Mouse (Mus musculus) kidney, postnatal 25 days (tissue): ENCODE results near the gene Nat9.

Experiments used
- DNase-seq, 2 experiments: peaks; one replicate each; pipeline ENCODE4 v3.0.0; 2021; ENCODE audit warnings: mixed read lengths in 2 of 2

The Nat9 gene

DNA sequence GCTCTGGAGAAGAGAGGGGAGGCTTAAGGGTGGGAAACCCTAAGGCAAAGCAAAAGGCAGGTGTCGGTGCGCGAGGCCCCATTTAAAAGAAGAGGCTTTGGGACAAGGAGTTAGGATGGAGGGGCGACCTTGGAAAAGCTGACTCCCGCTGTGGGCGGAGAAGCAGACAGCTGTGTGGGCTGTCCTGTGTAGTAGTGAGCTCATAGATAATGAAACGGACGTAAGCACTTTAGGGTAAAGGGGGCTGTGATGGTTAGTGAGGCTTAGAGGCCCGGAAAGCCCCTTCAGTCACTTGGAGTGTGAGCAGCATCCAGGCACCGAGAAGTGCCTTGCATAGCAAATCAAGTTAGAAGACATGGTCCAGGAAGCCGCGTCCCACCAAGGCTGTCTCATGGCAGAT, at the start of gene Nat9:
Gene Nat9, minus strand, starts transcription at position 167 of the 400 bp plus-strand sequence.
- no peak for DNase-seq

DNA sequence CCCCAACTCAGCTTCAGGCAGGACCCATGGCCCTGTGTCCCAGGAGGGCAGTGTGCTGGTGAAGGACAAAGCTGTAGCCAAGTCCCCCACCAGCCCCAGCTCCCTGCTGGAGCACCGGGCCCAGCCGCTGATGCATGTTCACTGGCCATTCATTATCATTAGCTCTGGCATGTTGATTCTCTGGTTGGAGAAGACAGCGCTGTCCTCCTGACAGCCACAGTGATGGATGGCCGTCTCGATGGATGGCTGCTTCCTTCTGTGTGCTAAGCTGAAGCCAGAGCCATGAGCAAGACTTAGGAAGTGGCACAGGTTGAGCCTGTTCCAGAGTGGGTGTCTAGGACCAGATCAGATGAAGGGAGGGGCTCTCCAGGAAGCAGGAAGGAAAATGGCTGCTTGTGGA, 48.9 kb upstream of the Nat9 start:
- DNase-seq, result no peak

GRCm38 (mm10) chr11:115234320-115235044, 46.8 kb upstream of the Nat9 start:
- DNase-seq, result peak in 1 of 2 experiments; percentile 57

- DNase-seq, result no peak
These were observed 46.0 kb upstream of the Nat9 start for GRCm38 (mm10) chr11:115233526-115234290.

GRCm38 (mm10) chr11:115232889-115233288, 45.2 kb upstream of the Nat9 start:
- DNase-seq, result no peak

GRCm38 (mm10) chr11:115231924-115232323, 44.3 kb upstream of the Nat9 start:
- no peak for DNase-seq

DNA sequence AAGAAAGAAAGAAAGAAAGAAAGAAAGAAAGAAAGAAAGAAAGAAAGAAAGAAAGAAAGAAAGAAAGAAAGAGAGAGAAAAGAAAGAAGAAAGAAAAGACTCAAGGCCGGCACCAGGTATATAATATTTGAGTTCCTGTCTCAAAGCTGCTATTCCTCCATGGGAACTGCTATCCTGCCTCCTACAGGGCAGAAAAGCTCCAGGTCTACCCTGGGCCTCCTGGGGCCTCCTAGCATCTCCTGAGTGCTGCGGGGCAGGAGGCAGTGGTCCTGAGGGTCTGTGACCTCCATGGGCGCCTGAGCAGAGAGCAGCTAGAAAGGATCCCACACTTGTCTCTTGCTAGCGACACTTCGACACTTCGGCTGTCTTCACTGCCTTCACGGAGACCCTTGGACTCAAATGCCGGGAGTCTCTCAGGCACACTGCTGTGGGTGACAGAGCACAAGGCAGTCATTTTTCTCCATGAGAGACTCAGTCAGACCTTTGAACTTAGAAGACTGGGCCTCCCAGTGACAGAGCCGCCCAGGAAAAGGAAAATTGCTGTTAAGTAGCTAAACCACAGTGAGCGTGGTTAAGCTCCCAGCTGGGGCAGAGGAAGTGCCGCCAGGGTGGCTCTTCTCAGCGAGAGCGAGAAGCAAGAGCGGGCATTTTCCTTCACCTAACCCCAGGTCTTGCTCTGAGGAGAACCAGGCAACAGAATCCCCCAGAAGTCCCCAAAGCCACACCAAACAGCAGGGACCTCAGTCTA, 43.7 kb upstream of the Nat9 start:
- peak; percentile 53 to 76 for DNase-seq

- no peak for DNase-seq
These were observed 41.6 kb upstream of the Nat9 start for GRCm38 (mm10) chr11:115229021-115229930.

DNA sequence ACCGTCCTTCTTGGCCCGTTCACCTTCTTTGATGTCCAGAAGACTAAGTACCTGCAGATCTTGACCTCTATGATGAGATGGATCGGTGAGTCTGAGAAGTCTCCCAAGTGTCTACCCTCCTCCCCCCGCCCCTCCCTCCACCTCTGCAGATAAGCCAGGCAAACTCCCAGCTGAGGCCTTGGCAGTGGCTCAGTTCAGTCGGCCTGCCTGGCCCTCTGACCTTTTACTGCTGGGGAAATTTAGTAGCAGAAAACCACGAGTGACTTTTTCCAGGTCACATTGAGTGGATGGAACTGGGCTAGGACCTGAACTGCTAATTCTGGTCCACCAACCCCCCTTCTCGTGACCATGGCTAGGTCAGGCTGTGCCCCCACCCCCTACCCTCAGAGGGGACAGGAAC, 40.8 kb upstream of the Nat9 start:
- DNase-seq, result no peak

DNA sequence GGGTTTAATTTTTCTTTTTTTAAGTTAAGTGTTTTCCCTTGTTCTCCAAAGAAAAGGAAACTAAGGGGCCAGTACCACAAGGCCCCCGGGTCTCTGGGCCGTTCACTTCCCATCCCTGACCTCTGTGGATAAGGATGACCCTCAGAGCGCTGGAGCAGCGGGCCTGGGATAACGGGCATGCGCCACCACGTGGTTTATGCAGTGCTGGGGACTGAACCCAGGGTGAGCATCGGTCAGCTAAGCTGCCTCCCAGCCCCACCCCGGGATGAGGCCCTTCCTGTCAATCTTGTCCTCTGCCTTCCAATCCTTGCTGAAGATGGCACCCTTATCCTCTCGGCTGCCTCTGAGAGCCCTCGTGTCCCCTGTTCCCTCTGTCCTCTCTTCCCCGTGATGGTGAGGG, 40.0 kb upstream of the Nat9 start:
- no peak for DNase-seq

- no peak for DNase-seq
These were observed 39.3 kb upstream of the Nat9 start for GRCm38 (mm10) chr11:115226811-115227491.

DNA sequence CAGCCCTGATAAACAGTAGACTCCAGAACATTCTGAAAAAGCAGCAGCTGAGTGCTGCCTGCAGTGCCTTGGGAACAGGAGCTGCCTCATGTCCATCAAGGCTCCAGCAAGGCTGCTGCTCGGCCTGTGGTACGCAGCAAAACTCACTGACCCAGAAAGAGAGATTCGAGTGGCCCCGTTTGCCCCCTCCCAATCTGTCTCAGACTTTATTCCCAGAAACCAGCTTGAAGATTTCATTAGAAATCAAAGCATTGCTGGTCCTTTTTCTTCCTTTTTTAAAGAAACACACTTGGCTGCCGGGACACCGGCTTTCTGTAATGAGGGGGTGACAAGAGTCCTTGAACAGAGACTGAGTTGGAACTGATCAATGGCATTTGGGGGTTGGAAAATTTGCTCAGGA, 37.6 kb upstream of the Nat9 start:
- DNase-seq, result no peak

DNA sequence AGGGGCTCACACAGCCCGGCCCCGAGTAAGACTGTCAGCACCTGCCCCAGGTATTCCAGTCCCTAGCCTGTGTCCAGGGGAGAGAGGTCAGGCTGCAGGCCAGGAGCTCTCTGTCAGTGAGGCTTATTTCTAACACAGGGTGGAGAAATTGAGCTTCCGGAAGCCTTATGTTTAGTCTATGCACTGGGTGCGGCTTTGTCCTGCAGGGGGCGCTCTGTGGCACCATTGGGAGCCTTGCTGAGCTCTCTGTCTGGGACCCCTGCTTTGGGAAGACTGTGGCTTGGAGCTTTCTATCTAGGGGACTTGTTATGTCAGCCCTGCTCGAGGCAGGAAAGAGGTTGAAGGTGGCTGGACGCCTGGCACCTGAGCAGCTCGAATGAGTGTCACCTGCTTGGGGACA, 37.2 kb upstream of the Nat9 start:
- DNase-seq, result peak in 1 of 2 experiments; percentile 62

DNA sequence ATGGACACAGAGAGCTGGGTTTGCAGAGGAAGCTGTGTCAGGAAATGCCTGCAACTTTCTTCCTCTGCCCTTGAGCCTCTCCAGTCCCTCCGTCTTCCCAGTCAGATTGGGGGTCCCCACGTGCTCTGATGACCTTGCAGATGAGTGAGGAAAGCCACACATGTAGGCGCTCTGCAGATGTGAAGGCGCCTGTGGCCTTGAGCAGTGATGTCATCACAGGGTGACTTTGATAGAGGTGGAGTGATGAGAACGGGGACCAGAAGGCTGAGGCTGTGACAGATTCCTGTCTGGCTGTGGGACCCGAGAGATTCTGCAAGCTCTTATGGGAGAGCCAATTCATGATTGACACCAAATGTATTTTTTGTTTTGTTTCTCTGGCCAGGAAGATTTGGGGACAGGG, 36.2 kb upstream of the Nat9 start:
- no peak for DNase-seq

- no peak for DNase-seq
These were observed 35.8 kb upstream of the Nat9 start for GRCm38 (mm10) chr11:115223451-115223850.

- no peak for DNase-seq
These were observed 34.9 kb upstream of the Nat9 start for GRCm38 (mm10) chr11:115222570-115222969.

DNA sequence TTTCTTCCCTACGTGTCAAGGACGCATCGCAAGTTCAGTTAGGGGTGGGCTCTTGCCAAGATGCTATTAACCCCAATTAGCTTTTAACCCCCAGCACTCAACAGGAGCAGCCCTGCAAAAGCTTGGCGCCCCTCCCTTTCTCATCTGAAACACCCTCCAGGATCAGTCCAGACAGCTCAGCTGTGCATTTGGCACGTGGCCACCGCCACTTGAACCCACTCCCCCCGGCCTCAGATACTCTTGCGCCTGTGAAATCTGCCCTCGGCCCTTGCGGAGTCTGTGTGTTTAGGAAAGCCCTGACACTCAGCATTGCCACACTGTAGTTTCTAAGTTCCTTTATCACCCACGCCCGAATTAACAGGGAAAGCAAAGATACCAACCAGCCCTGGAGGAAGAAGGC, 34.4 kb upstream of the Nat9 start:
- peak in 1 of 2 experiments; percentile 47 for DNase-seq

DNA sequence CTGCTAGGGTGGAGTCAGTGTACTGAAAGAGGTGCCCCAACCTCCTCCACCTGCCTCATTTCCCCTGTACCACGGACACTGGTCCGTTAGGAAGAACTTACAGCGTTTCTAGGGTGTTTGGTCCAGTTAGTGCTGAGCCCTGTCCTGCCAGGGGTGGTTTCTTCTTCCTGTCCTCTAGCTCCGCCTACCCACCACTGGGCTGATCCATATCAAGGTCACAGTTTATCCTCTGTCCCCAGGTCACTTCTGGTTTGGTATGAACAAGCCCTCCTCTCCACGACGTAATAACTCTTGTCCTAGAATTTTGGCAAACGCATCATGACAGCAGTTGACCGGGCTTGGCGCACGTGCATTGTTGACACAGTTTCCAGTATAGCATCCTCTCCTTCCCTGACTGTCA, 32.0 kb upstream of the Nat9 start:
- DNase-seq, result no peak

DNA sequence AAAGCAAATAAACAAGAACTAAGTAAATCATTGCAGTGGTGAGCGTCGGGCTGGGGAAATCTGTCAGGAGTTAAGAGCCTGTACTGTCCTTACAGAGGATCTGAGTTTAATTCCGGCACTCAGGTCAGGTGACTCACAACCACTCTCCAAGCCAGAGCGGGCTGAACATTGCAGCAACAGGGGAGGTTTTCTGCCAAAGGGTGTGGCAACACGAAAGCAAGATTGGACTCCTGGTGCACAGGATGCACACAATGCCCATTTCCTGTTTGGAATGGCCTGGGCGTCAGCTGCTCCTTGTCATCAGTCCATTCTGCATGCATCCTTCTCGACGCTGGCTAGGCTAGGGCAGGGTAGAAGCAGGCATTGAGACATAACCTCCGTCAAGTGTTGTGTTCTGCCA, 31.6 kb upstream of the Nat9 start:
- DNase-seq, result peak in 1 of 2 experiments; percentile 62

DNA sequence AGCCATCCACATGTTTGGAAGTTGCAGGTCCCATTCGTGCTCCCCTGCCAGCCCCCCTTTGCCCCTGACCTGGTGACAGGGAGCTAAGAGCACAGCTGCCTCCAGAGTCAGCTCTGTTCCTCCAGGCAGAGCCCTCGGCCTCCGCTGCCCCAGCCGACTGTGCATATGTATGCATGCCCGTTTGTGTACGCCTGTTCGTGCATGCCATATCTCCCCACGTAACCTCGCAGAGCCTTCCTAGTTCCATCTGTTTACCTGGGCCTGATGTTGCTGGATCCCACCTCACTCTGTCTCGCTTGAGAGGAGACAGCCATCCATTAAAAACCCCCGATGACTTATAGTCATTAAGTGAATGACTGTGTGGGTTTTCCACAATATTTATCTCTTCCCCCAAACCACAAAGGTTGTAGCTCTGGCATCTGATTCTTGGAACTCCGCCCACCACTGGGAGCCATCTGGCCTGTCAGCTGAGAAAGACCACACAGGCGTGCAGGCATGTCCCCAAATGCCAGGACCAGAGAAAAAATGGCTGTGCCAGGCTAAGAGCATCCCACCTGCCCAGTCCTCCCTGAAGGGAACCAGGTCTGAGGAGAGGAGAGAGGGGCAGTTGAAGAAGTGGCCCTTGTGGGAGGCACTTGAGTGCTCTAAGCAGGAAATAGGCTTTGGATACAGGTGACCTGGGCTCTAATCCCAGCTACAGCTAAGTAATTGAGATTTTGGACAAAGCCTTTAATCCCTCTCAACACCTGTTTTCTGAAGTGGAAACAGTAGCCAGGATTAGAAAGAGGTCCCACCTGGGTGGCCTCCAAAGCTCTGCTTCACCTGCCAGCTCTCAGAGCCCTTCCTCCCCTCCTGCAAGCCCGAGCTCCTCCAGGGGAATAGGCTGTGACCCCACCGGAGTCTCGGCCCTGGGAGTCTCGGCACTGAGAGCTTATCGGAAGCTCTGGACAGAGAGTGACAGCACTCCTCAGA, 30.1 kb upstream of the Nat9 start:
- DNase-seq, result no peak

- no peak for DNase-seq
These were observed 27.5 kb upstream of the Nat9 start for GRCm38 (mm10) chr11:115215123-115215522.
